Mouse (Mus musculus) layer of hippocampus, postnatal 14 days (tissue): Measurements from ENCODE around the gene Olfr463. TPM values are rescaled to one million over a fixed set of nuclear protein-coding genes. Genes with fewer than 3 reads are reported as not detected.

Experiments used
- DNase-seq, 2 experiments: peaks; one replicate each; pipeline ENCODE4 v3.0.0; 2021 to 2022; ENCODE audit warnings: low spot score in 2 of 2, mixed read lengths in 1 of 2
- total RNA-seq, 2 experiments: library from RNA; stranded (reverse); gene quantifications; 2 replicates each; pipeline ENCODE4 v1.2.3; 2021

Olfr463 gene
- total RNA-seq, 2 experiments from 2014 or later, result not detected

GRCm38 (mm10) chr11:87847884-87848283 is 49.3 kb downstream of the Olfr463 start:
- no peak for DNase-seq

GRCm38 (mm10) chr11:87846968-87847600 is 50.1 kb downstream of the Olfr463 start:
- no peak for DNase-seq

Other genes with a start within 250 kb of the Olfr463 start
- 1 to 10 TPM; 2.5 to 4.1 TPM for gene Rnf43, start 234.7 kb downstream of the Olfr463 start, total RNA-seq
- 10 to 100 TPM; 60.6 to 63.4 TPM for gene Supt4a, start 159.8 kb downstream of the Olfr463 start, total RNA-seq
- 100 to 1,000 TPM; 144 to 163 TPM for gene Tspoap1, start 136.8 kb downstream of the Olfr463 start, total RNA-seq
- under 1 TPM; 0.14 to 0.52 TPM for gene Mpo, start 103.8 kb downstream of the Olfr463 start, total RNA-seq
- gene Lpo, start 69.1 kb downstream of the Olfr463 start, total RNA-seq, result under 1 TPM; 0.35 to 0.62 TPM
- 1 to 10 TPM; 6.8 to 6.9 TPM for gene Mks1, start 44.2 kb downstream of the Olfr463 start, total RNA-seq
- under 1 TPM; 0.41 to 0.51 TPM for gene Epx, start 21.9 kb downstream of the Olfr463 start, total RNA-seq
- gene Olfr462, start 5.1 kb downstream of the Olfr463 start, total RNA-seq, result not detected
- gene Olfr464, start 23.6 kb upstream of the Olfr463 start, total RNA-seq, result not detected
- gene Dynll2, start 90.1 kb upstream of the Olfr463 start, total RNA-seq, result 100 to 1,000 TPM; 406 to 432 TPM
- gene Srsf1, start 150.0 kb upstream of the Olfr463 start, total RNA-seq, result 100 to 1,000 TPM; 202 to 214 TPM
- 10 to 100 TPM; 24.8 to 27.7 TPM for gene Vezf1, start 170.9 kb upstream of the Olfr463 start, total RNA-seq
- gene Cuedc1, start 200.7 kb upstream of the Olfr463 start, total RNA-seq, result 10 to 100 TPM; 32.0 to 32.1 TPM